Mouse (Mus musculus) ovary, adult 2 months (tissue): ENCODE measurements around the gene Olfr447. TPM values are rescaled to one million over a fixed set of nuclear protein-coding genes. Genes with fewer than 3 reads are reported as not detected.

ENCODE experiments used
- polyA plus RNA-seq: library from polyadenylated mRNA; depleted of rRNA; stranded (reverse); fragments of >200 nt; gene quantifications from 2 replicates; pipeline ENCODE4 v1.2.3, GENCODE M21; 2012; rRNA removed

Gene Olfr447
- polyA plus RNA-seq = not detected in 2 replicates

GRCm38 (mm10) chr6:42908578-42908977 is at the start of gene Olfr447:
TSS of gene Olfr447 (plus strand) at chr6:42908878.

GRCm38 (mm10) chr6:42890141-42890540 is 18.5 kb upstream of the Olfr447 start, which contains the start of gene Olfr448:
TSS of gene Olfr448 (plus strand) at chr6:42890441.

GRCm38 (mm10) chr6:42921077-42921476 is 12.4 kb downstream of the Olfr447 start, which contains the start of gene Olfr446:
TSS of gene Olfr446 (plus strand) at chr6:42921377.

GRCm38 (mm10) chr6:42948767-42949166 is 40.1 kb downstream of the Olfr447 start, which contains the start of gene Olfr444:
TSS of gene Olfr444 (plus strand) at chr6:42949067.

Other genes starting within 250 kb of the Olfr447 start
- gene Tcaf1, start 198.8 kb upstream of the Olfr447 start, polyA plus RNA-seq = 84.3 and 86.2 TPM in 2 replicates
- gene Olfr453, start 169.5 kb upstream of the Olfr447 start, polyA plus RNA-seq = not detected in 2 replicates
- gene Olfr38, start 152.5 kb upstream of the Olfr447 start, polyA plus RNA-seq = not detected in 2 replicates
- not detected in 2 replicates for gene Olfr452, start 123.8 kb upstream of the Olfr447 start, polyA plus RNA-seq
- not detected in 2 replicates for gene Olfr450, start 96.9 kb upstream of the Olfr447 start, polyA plus RNA-seq
- not detected in 2 replicates for gene Olfr449, start 74.5 kb upstream of the Olfr447 start, polyA plus RNA-seq
- gene Olfr448, start 18.4 kb upstream of the Olfr447 start, polyA plus RNA-seq = not detected in 2 replicates
- not detected in 2 replicates for gene Olfr446, start 12.5 kb downstream of the Olfr447 start, polyA plus RNA-seq
- not detected in 2 replicates for gene Olfr444, start 40.2 kb downstream of the Olfr447 start, polyA plus RNA-seq
- not detected in 2 replicates for gene Olfr441, start 197.5 kb downstream of the Olfr447 start, polyA plus RNA-seq
- gene Olfr237-ps1, start 237.7 kb downstream of the Olfr447 start, polyA plus RNA-seq = not detected in 2 replicates